Mouse (Mus musculus): ENCODE results near the gene C130060K24Rik. TPM values are rescaled to one million over a fixed set of nuclear protein-coding genes. Genes with fewer than 3 reads are reported as not detected.

Gene C130060K24Rik
- total RNA-seq (2017) = not detected in 2 replicates

DNA sequence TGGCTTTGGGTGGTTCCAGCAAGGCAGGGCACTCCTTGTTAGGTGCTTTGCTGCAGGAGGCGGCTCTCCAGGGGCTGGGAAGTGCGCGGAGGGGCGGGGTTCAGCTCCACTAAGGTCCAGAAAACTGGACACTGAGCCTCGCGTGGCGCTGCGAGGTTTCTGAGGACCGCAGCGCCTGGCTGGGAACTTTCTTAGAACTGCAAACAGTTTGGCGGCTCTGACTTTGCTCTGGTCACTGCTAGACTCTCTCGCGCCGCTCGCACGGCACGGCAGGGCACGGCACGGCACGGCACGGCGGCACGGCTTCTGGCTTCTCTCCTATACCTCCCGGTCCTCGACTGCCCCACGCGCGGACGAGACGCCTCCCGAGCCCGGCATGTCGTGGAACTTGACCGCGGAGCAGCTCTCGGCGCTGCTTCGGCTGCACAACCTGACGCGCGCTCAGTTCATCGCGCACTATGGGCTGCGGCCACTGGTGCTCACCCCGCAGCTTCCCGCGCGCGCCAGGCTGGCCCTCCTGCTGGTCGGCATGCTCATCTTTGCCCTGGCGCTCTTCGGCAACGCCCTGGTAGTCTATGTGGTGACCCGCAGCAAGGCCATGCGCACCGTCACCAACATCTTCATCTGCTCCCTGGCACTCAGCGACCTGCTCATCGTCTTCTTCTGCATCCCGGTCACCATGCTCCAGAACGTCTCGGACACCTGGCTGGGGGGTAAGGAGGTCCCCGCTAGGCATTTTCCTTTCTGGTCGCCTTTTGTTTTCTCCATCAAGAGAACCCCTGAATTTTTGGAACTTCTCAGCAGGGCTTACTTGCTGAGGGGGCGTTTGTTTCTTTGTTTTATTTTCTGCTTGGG, at the start of gene C130060K24Rik:
TSS of gene C130060K24Rik (plus strand) at position 188 of the 855 bp plus-strand sequence.
- peak; percentile 67 for ATAC-seq (replicated peaks; ENCODE audit: low read depth, poor library complexity, severe bottlenecking)

DNA sequence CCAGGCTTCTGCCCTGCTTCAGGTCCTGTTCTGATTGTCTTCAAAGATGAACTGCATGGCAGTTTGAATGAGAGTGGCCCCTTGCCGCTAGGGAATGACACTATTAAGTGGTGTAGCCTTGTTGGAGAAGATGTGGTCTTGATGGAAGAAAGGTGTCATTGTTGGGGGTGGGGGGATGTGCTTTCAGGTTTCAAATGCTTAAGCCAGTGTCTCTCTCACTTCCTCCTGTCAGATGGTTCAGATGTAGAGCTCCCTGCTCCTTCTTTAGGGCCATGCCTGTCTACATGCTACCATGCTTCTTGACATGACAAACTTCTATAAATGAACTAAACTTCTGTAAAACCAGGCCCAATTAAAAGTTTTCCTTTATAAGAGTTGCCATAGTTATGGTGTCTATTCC, 46.7 kb upstream of the C130060K24Rik start:
- ATAC-seq (replicated peaks; ENCODE audit: low read depth, poor library complexity, severe bottlenecking) = no peak

- ATAC-seq (replicated peaks; ENCODE audit: low read depth, poor library complexity, severe bottlenecking) = no peak
Measured at GRCm38 (mm10) chr6:65339391-65339790, 41.5 kb upstream of the C130060K24Rik start.

GRCm38 (mm10) chr6:65341360-65341759, 39.5 kb upstream of the C130060K24Rik start:
- ATAC-seq (replicated peaks; ENCODE audit: low read depth, poor library complexity, severe bottlenecking) = no peak

- ATAC-seq (replicated peaks; ENCODE audit: low read depth, poor library complexity, severe bottlenecking) = no peak
Measured at GRCm38 (mm10) chr6:65347736-65348135, 33.2 kb upstream of the C130060K24Rik start.

GRCm38 (mm10) chr6:65348255-65348654, 32.6 kb upstream of the C130060K24Rik start:
- no peak for ATAC-seq (replicated peaks; ENCODE audit: low read depth, poor library complexity, severe bottlenecking)

DNA sequence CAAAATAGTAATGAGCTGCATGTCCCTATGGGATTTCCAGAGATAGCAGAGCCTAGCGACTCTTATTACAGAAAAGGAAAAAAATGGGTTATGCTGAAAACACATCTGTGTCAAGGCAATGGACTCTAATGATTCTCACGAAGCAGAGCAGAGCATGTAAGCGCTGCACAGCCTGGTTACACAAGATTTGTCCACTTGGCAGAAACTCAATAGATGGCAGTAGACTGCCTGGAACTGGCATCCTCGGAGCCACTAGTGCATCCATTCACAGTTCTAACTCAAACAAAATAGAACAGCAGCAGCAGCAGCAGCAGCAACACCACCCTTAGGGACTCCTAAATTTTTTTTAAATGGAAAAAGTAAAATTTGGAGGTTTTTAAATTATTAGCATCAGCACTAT, 29.3 kb upstream of the C130060K24Rik start:
- no peak for ATAC-seq (replicated peaks; ENCODE audit: low read depth, poor library complexity, severe bottlenecking)

GRCm38 (mm10) chr6:65375918-65376317, 5.0 kb upstream of the C130060K24Rik start:
- ATAC-seq (replicated peaks; ENCODE audit: low read depth, poor library complexity, severe bottlenecking) = no peak

DNA sequence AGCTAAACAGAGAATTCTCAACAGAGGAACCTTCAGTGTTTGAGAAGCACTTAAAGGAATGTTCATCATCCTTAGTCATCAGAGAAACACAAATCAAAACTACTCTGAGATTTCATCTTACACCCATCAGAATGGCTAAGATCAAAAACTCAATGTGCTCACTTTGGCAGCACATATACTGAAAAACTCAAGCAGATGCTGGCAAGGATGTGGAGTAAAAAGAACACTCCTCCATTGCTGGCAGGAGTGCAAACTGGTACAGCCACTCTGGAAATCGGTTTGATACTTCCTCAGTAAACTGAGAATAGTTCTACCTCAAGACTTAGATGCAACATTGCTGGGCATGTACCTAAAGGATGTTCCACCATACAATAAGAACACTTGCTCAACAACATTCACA, 41.0 kb downstream of the C130060K24Rik start:
- no peak for ATAC-seq (replicated peaks; ENCODE audit: low read depth, poor library complexity, severe bottlenecking)

DNA sequence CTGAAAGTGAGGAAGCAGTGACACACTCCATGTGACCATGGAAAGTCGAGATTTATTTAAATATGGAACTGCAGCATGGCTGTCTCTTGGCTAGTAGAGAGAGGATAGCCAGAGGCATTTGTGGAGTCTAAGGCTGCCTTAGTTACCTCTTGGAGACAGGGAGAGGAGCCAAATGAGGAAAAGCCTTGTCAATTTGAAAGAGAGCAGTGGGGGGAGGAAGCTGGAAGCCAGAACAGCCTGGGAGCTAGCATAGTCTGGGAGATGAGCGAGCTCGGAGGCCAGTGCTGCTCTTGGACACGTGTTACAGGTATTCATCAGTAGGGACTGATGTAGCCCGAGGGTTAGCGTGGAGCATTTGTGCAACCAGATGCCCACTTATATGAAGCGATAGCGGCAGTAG, 46.2 kb downstream of the C130060K24Rik start:
- ATAC-seq (replicated peaks; ENCODE audit: low read depth, poor library complexity, severe bottlenecking) = 0 out of 2 replicates have a peak, but pooled peaks have one; percentile 3

- peak; percentile 54 for ATAC-seq (replicated peaks; ENCODE audit: low read depth, poor library complexity, severe bottlenecking)
Measured at GRCm38 (mm10) chr6:65433159-65433558, 52.3 kb downstream of the C130060K24Rik start.

DNA sequence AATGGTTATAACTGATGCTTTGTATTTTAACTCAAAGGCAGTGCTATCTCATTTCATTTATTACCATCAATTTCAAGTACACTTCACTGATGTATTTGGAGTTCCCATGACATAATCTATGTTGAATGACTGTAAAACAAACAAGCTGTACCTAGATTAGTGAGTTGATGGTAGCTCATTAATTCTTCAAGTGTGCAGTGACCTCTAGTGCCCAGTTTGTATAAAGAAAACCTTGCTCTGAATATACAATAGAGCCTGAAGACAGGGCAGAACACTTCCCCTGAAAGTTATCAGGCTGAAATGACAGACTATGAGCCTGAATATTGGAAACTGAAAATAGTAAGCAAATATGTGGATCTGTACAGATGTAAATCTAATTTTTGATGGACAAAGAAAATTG, 72.6 kb downstream of the C130060K24Rik start:
- ATAC-seq (replicated peaks; ENCODE audit: low read depth, poor library complexity, severe bottlenecking) = peak; percentile 97

- no peak for ATAC-seq (replicated peaks; ENCODE audit: low read depth, poor library complexity, severe bottlenecking)
Measured at GRCm38 (mm10) chr6:65465294-65465693, 84.4 kb downstream of the C130060K24Rik start.

GRCm38 (mm10) chr6:65470320-65470719, 89.4 kb downstream of the C130060K24Rik start:
- ATAC-seq (replicated peaks; ENCODE audit: low read depth, poor library complexity, severe bottlenecking) = no peak

- no peak for ATAC-seq (replicated peaks; ENCODE audit: low read depth, poor library complexity, severe bottlenecking)
Measured at GRCm38 (mm10) chr6:65472455-65472854, 91.5 kb downstream of the C130060K24Rik start.

DNA sequence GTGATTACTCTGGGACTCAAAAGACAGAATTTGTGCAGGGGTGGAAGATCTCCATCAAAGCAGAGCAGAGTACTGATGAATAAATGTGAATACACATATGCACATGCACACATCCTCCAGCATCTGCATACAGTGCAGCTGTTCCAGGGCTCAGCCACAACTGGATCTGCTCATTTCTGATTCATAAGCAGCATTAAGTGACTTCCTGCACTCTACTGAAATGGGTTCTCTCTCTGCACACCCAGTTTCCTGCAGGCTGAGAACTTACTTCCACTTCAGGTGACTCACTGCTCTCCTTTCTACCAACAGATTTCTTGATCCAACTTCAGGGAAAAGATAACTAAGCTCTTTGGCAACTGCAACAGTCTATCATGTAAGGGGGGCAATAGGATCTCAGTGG, 117.9 kb downstream of the C130060K24Rik start:
- ATAC-seq (replicated peaks; ENCODE audit: low read depth, poor library complexity, severe bottlenecking) = no peak

Other genes with a start within 250 kb of the C130060K24Rik start
- 2.0 and 2.6 TPM in 2 replicates for gene Hpgds, start 236.2 kb upstream of the C130060K24Rik start, total RNA-seq (2017)
- 9.6 and 9.7 TPM in 2 replicates for gene Tnip3, start 144.2 kb downstream of the C130060K24Rik start, total RNA-seq (2017)

Measured in common myeloid progenitor, adult 5-6 weeks (primary cell).